Mouse (Mus musculus): ENCODE data around the gene Smoc1.

DNA sequence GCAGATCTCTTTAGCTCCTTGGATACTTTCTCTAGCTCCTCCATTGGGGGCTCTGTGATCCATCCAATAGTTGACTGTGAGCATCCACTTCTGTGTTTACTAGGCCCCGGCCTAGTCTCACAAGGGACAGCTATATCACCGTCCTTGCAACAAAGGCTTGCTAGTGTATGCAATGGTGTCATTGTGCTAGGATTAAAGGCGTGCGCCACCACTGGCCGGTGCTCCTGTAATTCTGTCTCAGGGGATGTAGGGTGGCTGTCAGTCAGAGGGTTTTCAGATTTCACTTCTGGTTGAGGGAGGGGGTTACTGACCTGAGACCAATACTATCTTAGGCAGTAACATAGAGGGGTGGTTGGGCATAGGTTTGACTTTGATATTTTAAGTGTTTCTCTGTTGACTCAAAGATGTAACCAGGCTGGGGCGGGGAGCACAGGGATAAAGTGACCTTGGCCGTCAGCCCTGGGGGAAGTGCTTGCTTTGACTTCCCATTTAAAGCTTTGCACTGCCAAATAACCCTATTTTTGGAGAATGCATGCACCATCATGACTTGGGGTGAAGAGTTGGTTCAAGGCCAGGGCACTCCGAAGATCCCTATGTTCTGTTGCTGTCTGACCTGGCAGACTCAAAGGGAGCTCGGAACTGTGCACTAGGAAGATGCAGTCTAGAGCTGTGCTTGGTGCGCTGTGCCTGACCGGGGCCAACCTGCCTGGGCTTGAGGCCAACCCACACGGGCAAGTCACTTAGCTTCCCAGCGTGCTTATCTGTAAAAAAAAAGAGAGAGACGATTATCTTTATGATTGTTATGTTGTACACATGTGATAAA lies 80.9 kb downstream of the Smoc1 start:
- TF ChIP-seq CTCF (IDR thresholded peaks at IDR 0.05; ENCODE audit: control insufficient read depth, insufficient read depth, insufficient replicate concordance, low read depth, low read length) (no peak), POLR2A (IDR thresholded peaks at IDR 0.05; ENCODE audit: control insufficient read depth, low read depth, low read length) (no peak)

All from testis, adult 2 months (tissue).